Mouse (Mus musculus) hindbrain, embryonic 16.5 days (tissue): ENCODE results near the gene Ets1. TPM values are rescaled to one million over a fixed set of nuclear protein-coding genes. Genes with fewer than 3 reads are reported as not detected.

Experiments used
- ATAC-seq: fragments of 200-750 bp; cut with Nextera tagmentation; 2 replicates; pipeline ENCODE4 v1.8.0; 2017; ENCODE audit warnings: moderate TSS enrichment, moderate library complexity
- H3K27ac ChIP-seq: fragments of 300-500 bp; sonication (generic); 2 replicates; pipeline ENCODE4 v1.5.1; 2014; ENCODE audit warnings: low read depth, mild to moderate bottlenecking, control low read depth, low read length, moderate library complexity
- H3K27me3 ChIP-seq: fragments of 300-500 bp; sonication (generic); replicated peaks from 2 replicates; pipeline ENCODE4 v1.6.1; 2014; ENCODE audit warnings: low read length; ENCODE audit not compliant: control insufficient read depth, insufficient read depth
- H3K36me3 ChIP-seq: fragments of 300-500 bp; sonication (generic); 2 replicates; pipeline ENCODE4 v1.6.1; 2014; ENCODE audit warnings: mild to moderate bottlenecking, low read length, moderate library complexity, mixed read lengths; ENCODE audit not compliant: control insufficient read depth, insufficient read depth
- H3K4me1 ChIP-seq: fragments of 300-500 bp; sonication (generic); 2 replicates; pipeline ENCODE4 v1.6.1; 2014; ENCODE audit warnings: low read depth, low read length; ENCODE audit not compliant: control insufficient read depth, insufficient read depth
- H3K4me2 ChIP-seq: fragments of 300-500 bp; sonication (generic); 2 replicates; pipeline ENCODE4 v1.6.1; 2014; ENCODE audit warnings: mild to moderate bottlenecking, low read length, control low read depth, moderate library complexity
- H3K4me3 ChIP-seq: fragments of 300-500 bp; sonication (generic); 2 replicates; pipeline ENCODE4 v1.5.1; 2014; ENCODE audit warnings: mild to moderate bottlenecking, low read length, control low read depth, moderate library complexity
- H3K9ac ChIP-seq: fragments of 300-500 bp; sonication (generic); 2 replicates; pipeline ENCODE4 v1.6.1; 2014; ENCODE audit warnings: low read depth, mild to moderate bottlenecking, control low read depth, low read length, moderate library complexity
- H3K9me3 ChIP-seq: fragments of 300-500 bp; sonication (generic); 2 replicates; pipeline ENCODE4 v1.6.1; 2014; ENCODE audit warnings: mild to moderate bottlenecking, low read length, moderate library complexity; ENCODE audit not compliant: control insufficient read depth
- WGBS: fragments of 180-500 bp; shearing (Covaris S2); extraction: QIAGEN DNeasy Blood & Tissue Kit; methylation state at CpG from one replicate; pipeline ENCODE4 v1.1.7; 2014; 5-methylcytosine and 5-hydroxymethylcytosine counted together
- polyA plus RNA-seq: library from polyadenylated mRNA; unstranded; fragments of >200 nt; fragmentation: Nextera tagmentation; extraction: Ambion mirVana; gene quantifications from 2 replicates; pipeline ENCODE4 v1.2.1, GENCODE M21; 2015

Ets1 gene
- polyA plus RNA-seq, 1 experiment from 2014 or later: 15.6 TPM

GRCm38 (mm10) chr9:32679531-32679930 lies 43.5 kb downstream of the Ets1 start:
- H3K36me3 ChIP-seq: no peaks in the 10 kb centered on the region
- ATAC-seq: no peak
- peaks cover 46% of the 10 kb centered on the region for H3K27me3 ChIP-seq
- H3K4me3 ChIP-seq: no peak overlapping the region
- WGBS: 83% methylated on average over 6 of the region's 6 CpGs
- peaks cover 10% of the 10 kb centered on the region for H3K4me1 ChIP-seq
- H3K9ac ChIP-seq: no peak overlapping the region
- H3K9me3 ChIP-seq: no peaks in the 10 kb centered on the region
- no peak overlapping the region for H3K27ac ChIP-seq
- no peak overlapping the region for H3K4me2 ChIP-seq

GRCm38 (mm10) chr9:32680201-32680600 lies 44.2 kb downstream of the Ets1 start:
- H3K27me3 ChIP-seq: peaks cover 48% of the 10 kb centered on the region
- WGBS: 91% methylated on average over 2 of the region's 2 CpGs
- H3K36me3 ChIP-seq: no peaks in the 10 kb centered on the region
- H3K9me3 ChIP-seq: no peaks in the 10 kb centered on the region
- no peak overlapping the region for H3K9ac ChIP-seq
- H3K4me1 ChIP-seq: peaks cover 12% of the 10 kb centered on the region
- ATAC-seq: no peak
- H3K27ac ChIP-seq: no peak overlapping the region
- H3K4me3 ChIP-seq: no peak overlapping the region
- no peak overlapping the region for H3K4me2 ChIP-seq

- 10% methylated on average over 8 of the region's 8 CpGs for WGBS
- ATAC-seq: peak; percentile 96
- H3K4me1 ChIP-seq: peaks cover 16% of the 10 kb centered on the region
- H3K27me3 ChIP-seq: peaks cover 65% of the 10 kb centered on the region
- H3K9ac ChIP-seq: no peak overlapping the region
- no peak overlapping the region; the same call in 1 of the 2 replicates for H3K4me2 ChIP-seq
- no peaks in the 10 kb centered on the region for H3K9me3 ChIP-seq
- no peaks in the 10 kb centered on the region for H3K36me3 ChIP-seq
- no peak overlapping the region for H3K27ac ChIP-seq
- no peak overlapping the region for H3K4me3 ChIP-seq
These were observed 50.0 kb downstream of the Ets1 start for GRCm38 (mm10) chr9:32685793-32686558.

GRCm38 (mm10) chr9:32688351-32688750 lies 52.3 kb downstream of the Ets1 start:
- H3K27ac ChIP-seq: no peak overlapping the region
- WGBS: 64% methylated on average over 2 of the region's 2 CpGs
- ATAC-seq: no peak
- H3K4me2 ChIP-seq: no peak overlapping the region
- H3K4me3 ChIP-seq: no peak overlapping the region
- H3K9ac ChIP-seq: no peak overlapping the region
- H3K36me3 ChIP-seq: no peaks in the 10 kb centered on the region
- H3K9me3 ChIP-seq: no peaks in the 10 kb centered on the region
- peaks cover 69% of the 10 kb centered on the region for H3K27me3 ChIP-seq
- H3K4me1 ChIP-seq: peaks cover 16% of the 10 kb centered on the region

- Histone ChIP-seq H3K4me3 (no peak overlapping the region), H3K27me3 (peaks cover 67% of the 10 kb centered on the region), H3K27ac (no peak overlapping the region), H3K9me3 (no peaks in the 10 kb centered on the region), H3K4me1 (peaks cover 10% of the 10 kb centered on the region), H3K4me2 (no peak overlapping the region), H3K36me3 (no peaks in the 10 kb centered on the region), H3K9ac (no peak overlapping the region)
- 57% methylated on average over 12 of the region's 12 CpGs for WGBS
- no peak for ATAC-seq
These were observed 55.3 kb downstream of the Ets1 start for GRCm38 (mm10) chr9:32691151-32691925.

- ATAC-seq: no peak
- Histone ChIP-seq H3K27me3 (peaks cover 59% of the 10 kb centered on the region), H3K9me3 (no peaks in the 10 kb centered on the region), H3K9ac (no peak overlapping the region), H3K27ac (no peak overlapping the region), H3K4me3 (no peak overlapping the region), H3K36me3 (no peaks in the 10 kb centered on the region), H3K4me2 (no peak overlapping the region), H3K4me1 (peaks cover 5% of the 10 kb centered on the region)
- 83% methylated on average over 2 of the region's 2 CpGs for WGBS
These were observed 56.9 kb downstream of the Ets1 start for GRCm38 (mm10) chr9:32692944-32693343.

GRCm38 (mm10) chr9:32693411-32693810 lies 57.4 kb downstream of the Ets1 start:
- 81% methylated on average over 3 of the region's 3 CpGs for WGBS
- H3K9me3 ChIP-seq: no peaks in the 10 kb centered on the region
- no peak overlapping the region for H3K9ac ChIP-seq
- H3K36me3 ChIP-seq: no peaks in the 10 kb centered on the region
- H3K4me3 ChIP-seq: no peak overlapping the region
- H3K27me3 ChIP-seq: peaks cover 57% of the 10 kb centered on the region
- ATAC-seq: no peak
- H3K27ac ChIP-seq: no peak overlapping the region
- H3K4me1 ChIP-seq: peaks cover 5% of the 10 kb centered on the region
- H3K4me2 ChIP-seq: no peak overlapping the region

GRCm38 (mm10) chr9:32694111-32694824 lies 58.2 kb downstream of the Ets1 start:
- ATAC-seq: no peak
- Histone ChIP-seq H3K36me3 (no peaks in the 10 kb centered on the region), H3K27ac (no peak overlapping the region), H3K9me3 (no peaks in the 10 kb centered on the region), H3K9ac (no peak overlapping the region), H3K4me1 (peaks cover 5% of the 10 kb centered on the region), H3K4me2 (no peak overlapping the region), H3K4me3 (no peak overlapping the region), H3K27me3 (peaks cover 56% of the 10 kb centered on the region)
- WGBS: 73% methylated on average over 12 of the region's 12 CpGs
